Mouse (Mus musculus): ENCODE results near the gene Sac3d1. TPM values are rescaled to one million over a fixed set of nuclear protein-coding genes. Genes with fewer than 3 reads are reported as not detected.
A peak's percentile ranks its signal among the peaks of the same experiment; 100 is the strongest.
"Not testable (repeated sequence)": the region's sequence is repeated elsewhere in the genome, so short reads cannot be mapped to it uniquely, and the experiment has no call there.

Sac3d1 gene
- polyA plus RNA-seq, 1 experiment from 2014 or later, result 38.1 TPM

DNA sequence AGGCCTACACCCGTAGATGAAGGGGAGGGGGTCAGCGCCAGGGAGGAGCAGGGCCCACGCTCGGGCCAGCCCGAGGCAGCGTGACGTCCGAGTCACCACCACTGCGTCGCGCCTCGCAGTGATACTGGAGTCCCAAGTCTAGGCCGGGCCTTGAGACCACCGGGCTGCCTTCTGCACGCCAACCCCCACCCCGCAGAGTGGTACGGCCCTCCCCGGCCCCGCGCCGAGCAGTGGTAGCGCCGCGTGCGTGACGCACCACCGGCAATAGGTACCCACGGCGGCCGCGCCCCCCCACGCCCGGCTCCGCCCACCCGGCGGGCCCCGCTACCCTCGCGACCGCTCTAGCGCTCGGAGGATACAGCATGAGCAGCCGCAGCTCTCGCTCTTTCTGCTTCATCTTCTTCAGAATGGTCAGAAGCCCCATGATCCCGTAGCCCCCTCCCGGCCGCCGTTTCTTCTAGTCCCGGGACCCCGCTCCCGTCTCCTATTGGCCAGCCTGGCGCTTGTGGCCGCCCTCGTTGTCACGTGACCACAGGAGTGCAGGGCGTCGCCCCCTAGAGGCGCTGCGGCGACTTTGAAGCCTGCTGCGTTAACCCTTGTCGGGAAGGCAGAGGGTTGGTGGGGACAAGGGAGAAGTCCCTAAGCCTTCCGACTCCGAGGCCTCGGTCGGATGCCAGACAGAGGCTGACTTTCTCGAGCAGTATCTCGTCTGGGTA, 22.4 kb upstream of the Sac3d1 start, which contains the start of gene Batf2:
Gene Batf2, plus strand, starts transcription at position 306 of the 716 bp plus-strand sequence.
- WGBS (ENCODE audit: insufficient replicate concordance), result under 1% methylated on average over 67 of the region's 68 CpGs
- peaks cover under 1% of the 10 kb centered on the region; the same call in 1 of the 2 replicates for H3K36me3 ChIP-seq (ENCODE audit: control insufficient read depth, insufficient read depth, low read length)

DNA sequence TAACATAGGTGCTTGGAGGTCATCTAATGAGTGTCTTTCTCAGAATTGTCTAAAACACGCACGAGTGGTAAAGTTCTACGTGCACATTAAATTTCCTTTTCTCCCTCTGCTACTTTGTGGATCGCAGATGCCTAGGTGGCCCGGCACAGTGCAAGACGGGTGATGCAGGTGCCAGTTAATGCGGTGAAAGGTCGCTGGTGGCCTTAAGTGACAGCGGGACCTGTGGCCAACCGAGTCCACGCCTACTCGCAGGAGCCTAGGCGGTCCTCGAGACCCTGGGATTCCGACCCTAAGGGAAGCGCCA, 21.9 kb upstream of the Sac3d1 start:
- no peaks in the 10 kb centered on the region for H3K4me1 ChIP-seq (ENCODE audit: control insufficient read depth, insufficient read depth, low read length)
- peak overlapping the region; percentile 96 for H3K27ac ChIP-seq (ENCODE audit: low read depth, low read length)
- peaks cover 2% of the 10 kb centered on the region for H3K36me3 ChIP-seq (ENCODE audit: control insufficient read depth, insufficient read depth, low read length)
- H3K9me3 ChIP-seq (replicated peaks; ENCODE audit: control insufficient read depth, low read length), result no peaks in the 10 kb centered on the region
- 6% methylated on average over 16 of the region's 16 CpGs for WGBS (ENCODE audit: insufficient replicate concordance)
- H3K27me3 ChIP-seq (ENCODE audit: control insufficient read depth, insufficient read depth, low read length), result no peaks in the 10 kb centered on the region
- peak overlapping the region; percentile 78 for H3K4me2 ChIP-seq
- no peak; the same call in 1 of the 2 replicates for ATAC-seq (replicated peaks; ENCODE audit: insufficient number of reproducible peaks, low FRiP score, low TSS enrichment)
- H3K9ac ChIP-seq (ENCODE audit: low read depth, low read length), result peak overlapping the region; percentile 83
- peak overlapping the region; percentile 68 for H3K4me3 ChIP-seq (ENCODE audit: low read depth, low read length)

More for the DNA sequence above, 22.4 kb upstream of the Sac3d1 start, which contains the start of gene Batf2:
- no peaks in the 10 kb centered on the region for H3K27me3 ChIP-seq (ENCODE audit: control insufficient read depth, insufficient read depth, low read length)
- peak within 1 kb of the TSS; percentile 96 for H3K27ac ChIP-seq (ENCODE audit: low read depth, low read length)
- no peaks in the 10 kb centered on the region for H3K4me1 ChIP-seq (ENCODE audit: control insufficient read depth, insufficient read depth, low read length)
- H3K9ac ChIP-seq (ENCODE audit: low read depth, low read length), result peak within 1 kb of the TSS; percentile 83
- peak within 1 kb of the TSS; percentile 78 for H3K4me2 ChIP-seq
- peak within 1 kb of the TSS; percentile 68 for H3K4me3 ChIP-seq (ENCODE audit: low read depth, low read length)
- H3K9me3 ChIP-seq (replicated peaks; ENCODE audit: control insufficient read depth, low read length), result no peaks in the 10 kb centered on the region
- peak; percentile 89 for ATAC-seq (replicated peaks; ENCODE audit: insufficient number of reproducible peaks, low FRiP score, low TSS enrichment)

DNA sequence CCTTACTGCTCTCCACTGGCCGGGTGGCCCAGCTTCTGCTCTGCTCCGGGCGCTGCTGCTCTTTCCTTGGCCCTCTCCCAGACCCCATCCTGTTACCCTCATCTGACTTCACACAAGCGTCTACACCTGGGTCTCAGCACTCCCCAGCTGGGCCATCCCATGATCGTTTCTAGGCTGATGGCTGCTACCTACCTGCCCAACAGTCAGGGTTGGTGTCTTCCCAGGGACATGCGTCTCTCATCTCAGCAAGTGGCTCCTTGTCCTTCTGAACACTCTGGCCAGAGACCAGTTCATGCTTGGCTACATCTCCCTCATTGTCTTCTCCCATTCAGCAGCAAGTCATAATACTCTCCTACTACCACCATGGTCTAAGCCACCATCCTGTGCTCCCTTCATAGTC, 21.3 kb upstream of the Sac3d1 start:
- no peak for ATAC-seq (replicated peaks; ENCODE audit: insufficient number of reproducible peaks, low FRiP score, low TSS enrichment)
- Histone ChIP-seq H3K36me3 (ENCODE audit: control insufficient read depth, insufficient read depth, low read length) (peaks cover 2% of the 10 kb centered on the region), H3K4me1 (ENCODE audit: control insufficient read depth, insufficient read depth, low read length) (no peaks in the 10 kb centered on the region), H3K4me3 (ENCODE audit: low read depth, low read length) (peak overlapping the region; percentile 68; the same call in 1 of the 2 replicates), H3K27me3 (ENCODE audit: control insufficient read depth, insufficient read depth, low read length) (no peaks in the 10 kb centered on the region), H3K9me3 (replicated peaks; ENCODE audit: control insufficient read depth, low read length) (no peaks in the 10 kb centered on the region), H3K4me2 (peak overlapping the region; percentile 78), H3K27ac (ENCODE audit: low read depth, low read length) (no peak overlapping the region), H3K9ac (ENCODE audit: low read depth, low read length) (peak overlapping the region; percentile 83; the same call in 1 of the 2 replicates)
- whole genome bisulfite sequencing (ENCODE audit: insufficient replicate concordance), result 91% methylated on average over 6 of the region's 6 CpGs

DNA sequence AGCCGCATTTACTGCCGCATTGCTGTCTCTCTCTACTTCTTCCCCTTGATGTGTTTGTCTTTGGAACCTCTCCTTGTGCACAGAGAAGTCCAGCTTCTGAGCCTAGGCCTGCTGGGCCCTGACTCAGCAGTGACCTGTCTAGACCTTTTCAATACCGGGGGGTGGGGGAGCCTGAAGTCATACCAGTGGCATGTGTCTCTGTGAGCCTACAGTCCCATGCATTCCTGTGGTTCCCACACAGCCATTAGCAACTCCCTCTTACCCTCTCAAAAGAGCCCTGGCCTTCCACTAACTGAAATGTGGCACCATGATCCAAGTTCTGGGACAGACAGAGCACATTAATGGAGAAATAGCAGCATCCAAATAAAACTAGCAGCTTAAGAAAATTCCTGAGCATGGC, 17.9 kb upstream of the Sac3d1 start:
- no peak overlapping the region for H3K4me2 ChIP-seq
- no peaks in the 10 kb centered on the region for H3K27me3 ChIP-seq (ENCODE audit: control insufficient read depth, insufficient read depth, low read length)
- no peak overlapping the region; the same call in 1 of the 2 replicates for H3K9ac ChIP-seq (ENCODE audit: low read depth, low read length)
- 87% methylated on average over 3 of the region's 3 CpGs for WGBS (ENCODE audit: insufficient replicate concordance)
- no peak overlapping the region for H3K27ac ChIP-seq (ENCODE audit: low read depth, low read length)
- no peak for ATAC-seq (replicated peaks; ENCODE audit: insufficient number of reproducible peaks, low FRiP score, low TSS enrichment)
- H3K36me3 ChIP-seq (ENCODE audit: control insufficient read depth, insufficient read depth, low read length), result peaks cover 2% of the 10 kb centered on the region
- no peaks in the 10 kb centered on the region for H3K9me3 ChIP-seq (replicated peaks; ENCODE audit: control insufficient read depth, low read length)
- H3K4me1 ChIP-seq (ENCODE audit: control insufficient read depth, insufficient read depth, low read length), result no peaks in the 10 kb centered on the region
- no peak overlapping the region for H3K4me3 ChIP-seq (ENCODE audit: low read depth, low read length)

DNA sequence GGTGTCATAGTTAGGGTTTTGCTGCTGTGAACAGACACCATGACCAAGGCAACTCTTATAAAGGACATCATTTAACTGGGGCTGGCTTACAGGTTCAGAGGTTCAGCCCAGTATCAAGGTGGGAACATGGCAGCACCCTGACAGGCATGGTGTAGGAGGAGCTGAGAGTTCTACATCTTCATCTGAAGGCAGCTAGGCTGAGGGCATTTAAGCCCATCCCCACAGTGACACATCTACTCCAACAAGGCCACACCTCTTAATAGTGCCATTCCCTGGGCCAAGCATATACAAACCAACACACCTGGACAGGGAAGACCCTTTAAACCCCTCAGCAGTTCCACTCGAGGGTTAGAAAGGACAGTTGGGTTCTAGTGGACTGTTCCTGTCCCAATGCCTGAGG, 14.7 kb upstream of the Sac3d1 start:
- H3K9ac ChIP-seq (ENCODE audit: low read depth, low read length); H3K4me1 ChIP-seq (ENCODE audit: control insufficient read depth, insufficient read depth, low read length); H3K4me3 ChIP-seq (ENCODE audit: low read depth, low read length); H3K9me3 ChIP-seq (replicated peaks; ENCODE audit: control insufficient read depth, low read length); ATAC-seq (replicated peaks; ENCODE audit: insufficient number of reproducible peaks, low FRiP score, low TSS enrichment); H3K27me3 ChIP-seq (ENCODE audit: control insufficient read depth, insufficient read depth, low read length); H3K36me3 ChIP-seq (ENCODE audit: control insufficient read depth, insufficient read depth, low read length): not testable (repeated sequence)
- Histone ChIP-seq H3K4me2 (peak overlapping the region; percentile 37), H3K27ac (ENCODE audit: low read depth, low read length) (peak overlapping the region; percentile 70; the same call in 1 of the 2 replicates)
- WGBS (ENCODE audit: insufficient replicate concordance), result 36% methylated on average over 1 of the region's 1 CpGs

DNA sequence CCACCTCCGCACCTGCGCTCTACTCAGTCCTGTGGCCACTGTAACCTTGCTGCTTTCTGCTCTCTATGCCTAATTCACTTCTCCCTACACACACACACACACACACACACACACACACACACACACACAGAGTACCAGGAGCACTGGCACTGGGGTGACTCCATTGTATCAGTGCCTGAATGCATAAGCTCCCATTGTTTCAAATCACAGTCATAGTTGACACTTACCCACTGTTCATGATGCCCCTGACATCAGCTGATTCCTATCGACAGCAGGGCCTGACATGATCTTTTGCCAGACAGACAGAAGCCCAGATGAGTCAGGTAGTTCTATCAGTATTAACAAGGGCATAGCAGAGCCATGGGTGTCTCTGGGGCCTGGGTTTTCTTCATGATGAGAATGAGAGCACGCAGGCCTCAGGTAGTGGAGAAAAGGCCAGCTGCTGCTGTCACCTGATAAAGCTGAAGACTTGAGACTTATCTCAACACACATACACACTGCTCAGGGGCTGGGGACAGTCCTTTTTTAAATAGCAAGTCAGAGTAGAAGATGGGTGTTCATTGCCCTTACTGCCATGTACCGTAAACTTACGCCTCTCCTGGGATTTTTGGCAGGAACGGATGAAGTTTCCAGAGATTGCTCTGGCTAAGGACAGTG, 13.8 kb upstream of the Sac3d1 start:
- ATAC-seq (replicated peaks; ENCODE audit: insufficient number of reproducible peaks, low FRiP score, low TSS enrichment), result peak; percentile 29; the same call in 1 of the 2 replicates
- H3K27ac ChIP-seq (ENCODE audit: low read depth, low read length), result peak overlapping the region; percentile 70

DNA sequence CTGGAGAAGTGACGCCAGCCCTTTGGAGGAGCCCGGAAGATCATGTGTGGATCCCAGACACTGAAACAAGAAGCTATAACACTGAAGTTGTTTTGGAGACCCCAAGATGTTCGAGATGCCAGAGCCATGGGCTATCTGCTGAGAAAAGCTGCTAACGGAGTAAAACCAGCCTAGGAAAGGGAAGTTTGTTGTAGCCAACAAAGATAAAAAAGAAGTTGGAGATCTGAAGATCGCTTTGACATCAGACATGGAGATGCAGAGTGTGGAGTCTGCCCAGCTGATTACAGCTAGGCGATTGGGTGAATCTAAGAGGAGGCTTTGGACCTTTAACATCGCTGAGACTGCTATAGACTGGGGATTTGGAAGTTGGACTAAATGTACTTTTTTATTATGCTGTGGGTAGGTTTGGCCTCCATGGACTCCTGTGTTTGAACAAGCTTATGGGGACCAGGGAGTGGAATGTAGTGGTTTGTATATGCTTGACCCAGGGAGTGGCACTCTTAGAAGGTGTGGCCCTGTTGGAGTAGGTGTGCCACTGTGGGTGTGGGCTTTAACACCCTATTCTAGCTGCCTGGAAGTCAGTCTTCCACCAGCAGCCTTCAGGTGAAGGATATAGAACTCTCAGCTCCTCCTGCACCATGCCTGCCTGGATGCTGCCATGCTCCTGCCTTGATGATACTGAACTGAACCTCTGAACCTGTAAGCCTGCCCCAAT, 12.1 kb upstream of the Sac3d1 start:
- H3K9ac ChIP-seq (ENCODE audit: low read depth, low read length); H3K4me3 ChIP-seq (ENCODE audit: low read depth, low read length); H3K4me2 ChIP-seq; H3K27me3 ChIP-seq (ENCODE audit: control insufficient read depth, insufficient read depth, low read length); ATAC-seq (replicated peaks; ENCODE audit: insufficient number of reproducible peaks, low FRiP score, low TSS enrichment); H3K27ac ChIP-seq (ENCODE audit: low read depth, low read length); H3K9me3 ChIP-seq (replicated peaks; ENCODE audit: control insufficient read depth, low read length); H3K4me1 ChIP-seq (ENCODE audit: control insufficient read depth, insufficient read depth, low read length); H3K36me3 ChIP-seq (ENCODE audit: control insufficient read depth, insufficient read depth, low read length): not testable (repeated sequence)
- 70% methylated on average over 7 of the region's 7 CpGs for WGBS (ENCODE audit: insufficient replicate concordance)

More for the DNA sequence above, 13.8 kb upstream of the Sac3d1 start:
- peaks cover 2% of the 10 kb centered on the region for H3K36me3 ChIP-seq (ENCODE audit: control insufficient read depth, insufficient read depth, low read length)
- H3K4me2 ChIP-seq, result peak overlapping the region; percentile 37
- no peaks in the 10 kb centered on the region for H3K27me3 ChIP-seq (ENCODE audit: control insufficient read depth, insufficient read depth, low read length)
- no peaks in the 10 kb centered on the region for H3K9me3 ChIP-seq (replicated peaks; ENCODE audit: control insufficient read depth, low read length)
- H3K4me1 ChIP-seq (ENCODE audit: control insufficient read depth, insufficient read depth, low read length), result no peaks in the 10 kb centered on the region
- WGBS (ENCODE audit: insufficient replicate concordance), result 81% methylated on average over 7 of the region's 7 CpGs
- H3K9ac ChIP-seq (ENCODE audit: low read depth, low read length), result 0 out of 2 replicates have a peak overlapping the region, but pooled peaks have one; percentile 16
- no peak overlapping the region for H3K4me3 ChIP-seq (ENCODE audit: low read depth, low read length)

DNA sequence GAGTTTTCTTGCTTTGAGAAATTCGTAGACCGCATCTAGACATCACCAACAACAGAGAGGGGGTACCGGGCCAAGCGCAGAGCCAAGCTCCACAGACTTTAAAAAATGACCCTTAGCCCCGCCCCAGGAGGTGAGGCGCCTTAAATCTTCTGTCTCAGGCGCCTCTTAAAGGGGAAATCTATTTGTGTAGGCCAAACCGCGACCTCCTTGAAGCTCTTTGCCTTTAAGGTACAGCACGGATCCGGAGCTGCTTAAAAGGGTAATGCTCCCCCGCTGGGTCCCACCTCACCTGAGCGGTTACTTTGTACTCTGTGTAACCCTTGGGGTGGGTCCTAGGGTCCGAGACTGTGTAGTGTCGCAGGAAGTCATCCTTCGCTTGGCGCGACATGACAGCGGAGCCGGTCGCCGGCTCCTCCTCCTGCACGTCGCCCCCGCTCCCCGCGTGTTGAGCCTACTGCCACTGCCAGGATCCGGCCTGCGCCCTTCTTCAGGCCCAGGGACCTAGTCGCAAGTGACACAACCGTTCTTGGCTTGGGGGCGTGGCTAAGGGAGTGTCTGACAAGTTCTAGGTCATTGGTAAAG, 9.4 kb upstream of the Sac3d1 start, which contains the start of gene Snx15:
Gene Snx15, minus strand, starts transcription at position 545 of the 582 bp plus-strand sequence.
- Histone ChIP-seq H3K27ac (ENCODE audit: low read depth, low read length) (peak within 1 kb of the TSS; percentile 52), H3K36me3 (ENCODE audit: control insufficient read depth, insufficient read depth, low read length) (no peaks in the 10 kb centered on the region)

More for the DNA sequence above, 9.4 kb upstream of the Sac3d1 start, which contains the start of gene Snx15:
- no peaks in the 10 kb centered on the region for H3K4me1 ChIP-seq (ENCODE audit: control insufficient read depth, insufficient read depth, low read length)
- H3K4me2 ChIP-seq, result peak within 1 kb of the TSS; percentile 52
- WGBS (ENCODE audit: insufficient replicate concordance), result under 1% methylated on average over 32 of the region's 32 CpGs
- H3K27me3 ChIP-seq (ENCODE audit: control insufficient read depth, insufficient read depth, low read length), result no peaks in the 10 kb centered on the region
- ATAC-seq (replicated peaks; ENCODE audit: insufficient number of reproducible peaks, low FRiP score, low TSS enrichment), result peak; percentile 85
- no peaks in the 10 kb centered on the region for H3K9me3 ChIP-seq (replicated peaks; ENCODE audit: control insufficient read depth, low read length)
- H3K9ac ChIP-seq (ENCODE audit: low read depth, low read length), result peak within 1 kb of the TSS; percentile 61
- peak within 1 kb of the TSS; percentile 40 for H3K4me3 ChIP-seq (ENCODE audit: low read depth, low read length)
